Mouse (Mus musculus): ENCODE measurements around the gene Scrt2. TPM values are rescaled to one million over a fixed set of nuclear protein-coding genes. Genes with fewer than 3 reads are reported as not detected.
A peak's percentile ranks its signal among the peaks of the same experiment; 100 is the strongest.

Scrt2 gene
- polyA plus RNA-seq, 1 experiment from 2014 or later = 0.04 TPM

DNA sequence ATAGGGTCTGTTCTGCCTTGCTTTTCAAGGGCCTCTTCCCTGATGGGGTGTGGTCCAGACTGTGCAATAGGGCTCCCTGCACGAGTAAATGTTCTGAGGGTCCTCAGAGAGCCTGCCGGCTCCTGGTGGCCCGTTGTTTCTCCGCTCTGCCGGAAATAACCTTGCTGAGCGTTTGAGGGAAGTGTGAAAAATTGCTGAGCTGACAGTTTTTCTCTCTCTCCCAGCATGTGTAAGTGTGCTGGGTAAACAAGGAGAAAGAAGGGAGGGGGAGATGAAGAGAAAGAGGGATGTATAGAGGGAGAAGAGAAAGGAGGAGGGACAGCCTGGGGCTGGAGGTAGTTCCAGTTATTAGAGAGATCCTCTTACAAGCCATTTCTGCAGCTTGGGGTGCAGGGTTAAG, 3.0 kb downstream of the Scrt2 start:
- Histone ChIP-seq H3K9ac (no peak overlapping the region), H3K4me3 (replicated peaks) (no peak overlapping the region), H3K36me3 (no peaks in the 10 kb centered on the region), H3K4me1 (peaks cover 13% of the 10 kb centered on the region), H3K9me3 (no peaks in the 10 kb centered on the region), H3K27ac (no peak overlapping the region), H3K27me3 (replicated peaks) (peaks cover 53% of the 10 kb centered on the region), H3K4me2 (no peak overlapping the region)
- no peak for ATAC-seq (ENCODE audit: insufficient read depth, low FRiP score, low read depth)
- 45% methylated on average over 6 of the region's 6 CpGs for WGBS

DNA sequence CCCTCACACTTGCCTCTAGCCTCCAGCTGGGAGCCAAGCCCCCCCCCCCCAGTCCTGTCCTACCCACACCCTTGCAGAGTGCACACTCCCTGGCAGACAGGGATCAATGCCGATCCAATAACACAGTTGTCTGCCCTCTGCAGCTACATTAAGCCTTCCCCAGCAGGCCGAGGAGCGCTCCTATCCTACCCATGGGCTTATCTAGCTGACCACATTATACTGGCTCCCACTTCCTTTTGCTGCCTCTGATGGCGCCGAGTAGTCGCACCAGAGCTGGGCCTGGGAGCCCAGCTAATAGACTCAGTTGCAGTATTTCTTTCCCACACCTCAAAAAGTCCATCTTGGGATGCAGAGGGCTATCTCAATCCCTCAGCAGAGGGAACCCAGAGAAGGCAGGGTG, 4.1 kb downstream of the Scrt2 start:
- 71% methylated on average over 6 of the region's 6 CpGs for WGBS
- Histone ChIP-seq H3K27me3 (replicated peaks) (peaks cover 50% of the 10 kb centered on the region), H3K9ac (no peak overlapping the region), H3K4me2 (no peak overlapping the region), H3K4me3 (replicated peaks) (no peak overlapping the region), H3K27ac (no peak overlapping the region), H3K36me3 (no peaks in the 10 kb centered on the region), H3K9me3 (no peaks in the 10 kb centered on the region), H3K4me1 (peaks cover 12% of the 10 kb centered on the region)
- ATAC-seq (ENCODE audit: insufficient read depth, low FRiP score, low read depth) = no peak

- WGBS = 74% methylated on average over 6 of the region's 6 CpGs
- peaks cover 52% of the 10 kb centered on the region for H3K27me3 ChIP-seq (replicated peaks)
Observed at GRCm38 (mm10) chr2:152086451-152086850, 5.1 kb downstream of the Scrt2 start.

GRCm38 (mm10) chr2:152087111-152087510, 5.8 kb downstream of the Scrt2 start:
- H3K27me3 ChIP-seq (replicated peaks) = peaks cover 52% of the 10 kb centered on the region
- 81% methylated on average over 5 of the region's 5 CpGs for WGBS

More at GRCm38 (mm10) chr2:152086451-152086850, 5.1 kb downstream of the Scrt2 start:
- H3K27ac ChIP-seq = no peak overlapping the region
- no peaks in the 10 kb centered on the region for H3K36me3 ChIP-seq
- no peak overlapping the region for H3K4me2 ChIP-seq
- H3K9ac ChIP-seq = no peak overlapping the region
- H3K9me3 ChIP-seq = no peaks in the 10 kb centered on the region
- no peak for ATAC-seq (ENCODE audit: insufficient read depth, low FRiP score, low read depth)
- no peak overlapping the region for H3K4me3 ChIP-seq (replicated peaks)
- H3K4me1 ChIP-seq = peaks cover 4% of the 10 kb centered on the region

DNA sequence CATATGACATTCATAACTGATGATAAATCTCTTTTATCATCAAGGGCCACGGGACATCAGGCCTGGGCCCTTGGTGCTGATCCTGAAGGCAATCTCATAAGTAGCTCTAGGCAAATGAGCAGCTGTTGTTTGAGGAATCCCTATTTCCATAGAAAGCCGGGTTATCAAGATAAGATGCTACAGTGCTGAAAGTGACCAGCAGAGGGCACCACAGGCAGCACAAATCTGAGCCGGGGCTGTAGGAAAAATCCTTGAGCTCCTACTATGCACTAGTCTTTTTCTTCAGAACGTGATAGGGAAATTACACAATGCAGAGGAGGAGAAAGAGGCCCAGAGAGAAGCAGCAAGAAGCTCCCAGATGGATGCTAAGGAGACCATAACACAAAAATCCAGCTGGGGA, 7.7 kb downstream of the Scrt2 start:
- WGBS = 5% methylated on average over 4 of the region's 4 CpGs
- no peak overlapping the region for H3K27ac ChIP-seq
- H3K9ac ChIP-seq = no peak overlapping the region
- H3K4me3 ChIP-seq (replicated peaks) = no peak overlapping the region
- peaks cover 52% of the 10 kb centered on the region for H3K27me3 ChIP-seq (replicated peaks)
- no peaks in the 10 kb centered on the region for H3K36me3 ChIP-seq
- no peaks in the 10 kb centered on the region for H3K9me3 ChIP-seq
- no peak overlapping the region for H3K4me2 ChIP-seq
- peaks cover 8% of the 10 kb centered on the region for H3K4me1 ChIP-seq
- no peak for ATAC-seq (ENCODE audit: insufficient read depth, low FRiP score, low read depth)

More at GRCm38 (mm10) chr2:152087111-152087510, 5.8 kb downstream of the Scrt2 start:
- Histone ChIP-seq H3K4me2 (no peak overlapping the region), H3K4me3 (replicated peaks) (no peak overlapping the region), H3K9ac (no peak overlapping the region), H3K4me1 (peaks cover under 1% of the 10 kb centered on the region), H3K9me3 (no peaks in the 10 kb centered on the region), H3K27ac (no peak overlapping the region), H3K36me3 (no peaks in the 10 kb centered on the region)
- ATAC-seq (ENCODE audit: insufficient read depth, low FRiP score, low read depth) = no peak

DNA sequence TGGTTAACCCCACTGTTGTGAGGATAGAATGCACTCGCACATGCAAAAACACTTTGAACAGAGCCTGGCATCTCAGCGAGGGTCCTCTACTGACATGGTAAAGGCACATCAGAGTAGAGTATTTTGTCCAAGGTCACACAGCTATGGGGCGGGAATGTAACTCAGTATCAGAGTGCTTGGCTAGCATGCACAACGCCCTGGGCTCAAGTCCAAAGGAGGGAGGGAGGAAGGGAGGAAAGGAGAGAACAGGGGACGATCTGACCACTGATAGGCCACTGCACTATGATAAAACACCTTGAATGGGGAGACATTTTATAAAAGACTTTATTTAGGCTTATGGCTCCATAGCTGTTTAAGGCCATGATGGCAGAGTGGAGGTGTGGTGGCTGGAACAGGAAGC, 8.3 kb downstream of the Scrt2 start:
- no peak overlapping the region for H3K27ac ChIP-seq
- H3K27me3 ChIP-seq (replicated peaks) = peaks cover 52% of the 10 kb centered on the region
- H3K4me3 ChIP-seq (replicated peaks) = no peak overlapping the region
- ATAC-seq (ENCODE audit: insufficient read depth, low FRiP score, low read depth) = no peak
- no peak overlapping the region for H3K4me2 ChIP-seq
- no peaks in the 10 kb centered on the region for H3K36me3 ChIP-seq
- H3K9me3 ChIP-seq = no peaks in the 10 kb centered on the region
- H3K9ac ChIP-seq = no peak overlapping the region
- H3K4me1 ChIP-seq = peaks cover 8% of the 10 kb centered on the region
- WGBS = 70% methylated on average over 5 of the region's 5 CpGs

- 78% methylated on average over 5 of the region's 5 CpGs for WGBS
- H3K27ac ChIP-seq = no peak overlapping the region
- peaks cover 14% of the 10 kb centered on the region for H3K4me1 ChIP-seq
- no peaks in the 10 kb centered on the region for H3K36me3 ChIP-seq
- H3K4me2 ChIP-seq = no peak overlapping the region
- ATAC-seq (ENCODE audit: insufficient read depth, low FRiP score, low read depth) = no peak
- H3K9ac ChIP-seq = no peak overlapping the region
- H3K9me3 ChIP-seq = no peaks in the 10 kb centered on the region
- H3K27me3 ChIP-seq (replicated peaks) = peaks cover 56% of the 10 kb centered on the region
- no peak overlapping the region for H3K4me3 ChIP-seq (replicated peaks)
Observed at GRCm38 (mm10) chr2:152090486-152090885, 9.2 kb downstream of the Scrt2 start.

- H3K9ac ChIP-seq = no peak overlapping the region
- no peak for ATAC-seq (ENCODE audit: insufficient read depth, low FRiP score, low read depth)
- no peak overlapping the region for H3K27ac ChIP-seq
- no peaks in the 10 kb centered on the region for H3K36me3 ChIP-seq
- peaks cover 14% of the 10 kb centered on the region for H3K4me1 ChIP-seq
- WGBS = 26% methylated on average over 12 of the region's 12 CpGs
- H3K9me3 ChIP-seq = no peaks in the 10 kb centered on the region
- peaks cover 62% of the 10 kb centered on the region for H3K27me3 ChIP-seq (replicated peaks)
- H3K4me2 ChIP-seq = no peak overlapping the region
- H3K4me3 ChIP-seq (replicated peaks) = no peak overlapping the region
Observed at GRCm38 (mm10) chr2:152091342-152092056, 10.2 kb downstream of the Scrt2 start.

- Histone ChIP-seq H3K27ac (no peak overlapping the region), H3K36me3 (no peaks in the 10 kb centered on the region), H3K4me1 (peaks cover 14% of the 10 kb centered on the region), H3K4me2 (peak overlapping the region; percentile 72), H3K9me3 (no peaks in the 10 kb centered on the region), H3K4me3 (replicated peaks) (peak overlapping the region; percentile 41), H3K9ac (no peak overlapping the region), H3K27me3 (replicated peaks) (peaks cover 64% of the 10 kb centered on the region)
- WGBS = 4% methylated on average over 45 of the region's 45 CpGs
- ATAC-seq (ENCODE audit: insufficient read depth, low FRiP score, low read depth) = no peak
Observed at GRCm38 (mm10) chr2:152092927-152093326, 11.6 kb downstream of the Scrt2 start.

DNA sequence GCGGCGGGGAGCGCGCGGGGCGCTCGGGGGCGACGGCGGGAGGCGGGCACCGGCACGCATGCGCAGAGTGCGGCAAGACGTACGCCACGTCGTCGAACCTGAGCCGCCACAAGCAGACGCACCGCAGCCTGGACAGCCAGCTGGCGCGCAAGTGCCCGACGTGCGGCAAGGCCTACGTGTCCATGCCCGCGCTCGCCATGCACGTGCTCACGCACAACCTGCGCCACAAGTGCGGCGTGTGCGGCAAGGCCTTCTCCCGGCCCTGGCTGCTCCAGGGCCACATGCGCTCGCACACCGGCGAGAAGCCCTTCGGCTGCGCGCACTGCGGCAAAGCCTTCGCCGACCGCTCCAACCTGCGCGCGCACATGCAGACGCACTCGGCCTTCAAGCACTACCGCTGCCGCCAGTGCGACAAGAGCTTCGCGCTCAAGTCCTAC, 12.0 kb downstream of the Scrt2 start:
- Histone ChIP-seq H3K36me3 (no peaks in the 10 kb centered on the region), H3K4me2 (peak overlapping the region; percentile 72), H3K27me3 (replicated peaks) (peaks cover 64% of the 10 kb centered on the region), H3K4me1 (peaks cover 14% of the 10 kb centered on the region), H3K27ac (no peak overlapping the region), H3K9ac (0 out of 2 replicates have a peak overlapping the region, but pooled peaks have one; percentile 16), H3K9me3 (no peaks in the 10 kb centered on the region), H3K4me3 (replicated peaks) (peak overlapping the region; percentile 41)
- no peak for ATAC-seq (ENCODE audit: insufficient read depth, low FRiP score, low read depth)
- WGBS = under 1% methylated on average over 59 of the region's 60 CpGs

DNA sequence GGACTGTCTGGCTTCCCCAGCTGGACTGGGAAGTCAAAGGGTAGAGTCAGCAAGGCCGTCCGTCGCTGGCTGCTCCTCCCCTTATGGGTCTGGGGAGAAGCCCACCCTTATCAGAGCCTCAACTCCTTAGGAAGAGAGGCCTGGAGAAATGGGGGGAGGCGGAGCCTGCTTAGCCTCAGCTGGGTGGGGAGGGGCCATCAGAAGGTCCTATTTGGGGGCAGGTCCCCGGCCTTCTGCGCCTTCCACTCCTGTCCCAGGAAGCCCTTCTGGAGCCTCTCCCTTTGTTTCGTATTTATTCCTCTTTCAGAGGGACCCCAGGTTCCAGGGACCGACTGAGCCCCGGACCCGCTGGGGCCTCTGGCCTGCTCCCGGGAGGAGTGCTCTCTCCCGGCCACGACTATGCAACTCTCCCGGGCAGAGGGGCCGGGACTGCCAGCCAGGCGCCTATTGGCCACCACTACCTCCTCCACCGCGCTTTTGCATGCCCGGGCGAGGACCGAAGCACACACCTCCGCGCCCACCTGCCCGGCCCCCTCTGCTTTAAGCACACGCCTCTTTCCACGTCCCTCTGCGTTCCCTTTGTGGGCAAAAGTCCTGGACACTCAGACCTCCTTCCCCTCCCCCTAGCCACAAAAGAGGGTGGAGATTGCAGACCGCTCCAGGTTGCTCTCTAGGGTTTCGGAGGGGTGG, 13.7 kb downstream of the Scrt2 start:
- Histone ChIP-seq H3K9ac (no peak overlapping the region), H3K36me3 (no peaks in the 10 kb centered on the region), H3K4me3 (replicated peaks) (peak overlapping the region; percentile 19), H3K4me1 (peaks cover 14% of the 10 kb centered on the region), H3K27me3 (replicated peaks) (peaks cover 63% of the 10 kb centered on the region), H3K4me2 (peak overlapping the region; percentile 42), H3K27ac (no peak overlapping the region), H3K9me3 (no peaks in the 10 kb centered on the region)
- 5% methylated on average over 29 of the region's 29 CpGs for WGBS
- no peak; the same call in 1 of the 2 replicates for ATAC-seq (ENCODE audit: insufficient read depth, low FRiP score, low read depth)

DNA sequence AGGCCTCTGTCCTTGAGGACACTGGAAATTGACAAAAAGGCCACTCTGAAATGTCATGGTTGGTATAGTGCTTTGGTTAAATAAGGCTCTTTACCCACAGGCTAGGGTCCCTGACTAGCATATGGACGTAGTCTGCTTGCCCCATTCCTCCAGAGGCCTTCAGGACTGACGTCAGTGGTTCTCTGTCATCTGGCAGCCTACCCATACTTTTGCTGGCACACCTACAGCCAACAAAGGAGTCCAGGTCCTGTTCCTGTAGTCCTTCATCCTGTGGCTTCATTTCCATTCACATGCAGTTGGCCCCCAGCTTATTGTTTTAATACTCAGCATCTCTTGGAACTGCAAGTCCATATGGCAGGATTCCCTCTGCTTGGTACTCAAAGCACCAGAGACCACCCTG, 15.6 kb downstream of the Scrt2 start:
- Histone ChIP-seq H3K4me1 (peaks cover 14% of the 10 kb centered on the region), H3K4me3 (replicated peaks) (no peak overlapping the region), H3K36me3 (no peaks in the 10 kb centered on the region), H3K27ac (no peak overlapping the region), H3K4me2 (no peak overlapping the region), H3K27me3 (replicated peaks) (peaks cover 48% of the 10 kb centered on the region), H3K9me3 (no peaks in the 10 kb centered on the region), H3K9ac (no peak overlapping the region)
- ATAC-seq (ENCODE audit: insufficient read depth, low FRiP score, low read depth) = no peak
- 84% methylated on average over 2 of the region's 2 CpGs for WGBS

Data from stomach, embryonic 15.5 days (tissue).